Mouse (Mus musculus): ENCODE results near the gene Zfp84.
"Not testable (repeated sequence)": the region's sequence is repeated elsewhere in the genome, so short reads cannot be mapped to it uniquely, and the experiment has no call there.

Gene Zfp84

DNA sequence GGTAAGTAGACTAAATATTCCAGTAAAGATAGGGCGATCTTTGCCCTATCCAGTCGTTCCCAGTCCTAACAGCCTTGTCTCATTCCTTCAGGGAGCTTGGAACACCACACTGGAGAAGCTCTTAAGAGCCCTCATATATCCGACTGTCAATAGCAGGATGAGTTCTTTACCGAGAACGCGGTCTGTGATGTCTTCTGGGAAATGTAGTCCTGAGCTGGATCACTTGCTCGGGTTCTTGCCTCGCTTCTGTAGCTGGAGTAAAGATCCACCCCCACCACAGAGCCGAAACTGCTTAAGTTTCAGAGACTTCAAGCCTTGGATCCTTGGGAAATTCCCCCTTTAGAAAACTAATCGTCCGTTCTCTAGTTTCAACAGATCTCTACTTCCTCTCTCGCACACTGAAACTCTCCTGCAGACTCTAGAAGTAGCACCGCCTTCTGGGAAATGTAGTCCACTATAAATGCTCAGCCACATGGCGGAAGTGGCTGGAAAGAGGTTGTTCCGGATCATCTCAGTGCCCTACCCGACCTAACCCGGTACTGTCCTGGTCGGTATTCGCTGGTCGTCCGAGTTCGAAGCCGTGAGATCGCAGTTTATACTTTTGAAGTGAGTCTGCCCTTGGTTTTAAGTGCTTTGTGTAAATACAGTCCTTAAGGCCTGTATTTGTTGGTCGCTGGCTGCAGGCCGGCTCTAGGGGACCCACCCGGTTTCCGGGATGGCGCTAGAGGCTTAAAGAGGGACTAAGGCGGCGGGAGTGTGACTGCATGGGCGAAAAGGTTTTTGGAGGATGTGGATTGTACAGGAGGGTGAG, at the start of gene Zfp84:
Zfp84 (plus strand) TSS at position 463 of the 811 bp plus-strand sequence.
- DNase-seq = peak; percentile 78 to 87

DNA sequence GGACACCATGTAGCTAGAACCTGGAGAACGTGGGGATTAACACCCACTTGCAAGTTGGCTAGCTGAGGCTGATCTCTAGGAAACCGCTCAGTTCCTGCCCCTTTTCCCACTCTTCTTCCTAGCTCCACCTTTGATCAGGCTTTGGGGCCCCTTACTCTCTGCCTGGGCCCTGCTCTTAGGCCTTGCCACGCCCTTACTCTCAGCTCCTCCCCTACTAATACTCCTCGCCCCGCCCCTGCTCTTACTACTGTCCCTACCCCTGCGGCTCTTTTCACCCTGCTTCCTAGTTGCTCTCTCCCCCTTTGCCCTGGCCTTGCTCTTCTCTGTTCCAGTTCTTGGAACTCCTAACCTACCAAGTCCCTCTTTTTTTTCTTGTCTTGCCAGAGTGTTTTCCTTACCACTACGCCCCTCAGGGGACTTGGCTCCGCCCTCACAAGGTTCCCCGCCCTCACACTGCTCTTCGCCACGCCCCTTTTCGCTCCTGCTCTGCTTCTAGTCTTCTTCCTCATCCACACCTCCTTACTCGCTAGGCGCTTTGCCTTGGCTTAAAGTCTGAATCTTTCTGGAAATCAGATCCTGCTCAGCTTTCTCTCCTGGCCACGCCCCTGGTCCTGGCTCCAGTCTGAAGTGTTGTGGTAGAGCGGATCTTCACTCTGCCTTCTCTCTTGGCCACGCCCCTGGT, 42.8 kb upstream of the Zfp84 start:
- DNase-seq = not testable (repeated sequence)

GRCm38 (mm10) chr7:29726860-29727259, 41.5 kb upstream of the Zfp84 start, which contains the start of gene Catsperg2:
Gene Catsperg2 (minus strand): TSS chr7:29727032.
- DNase-seq = not testable (repeated sequence)

DNA sequence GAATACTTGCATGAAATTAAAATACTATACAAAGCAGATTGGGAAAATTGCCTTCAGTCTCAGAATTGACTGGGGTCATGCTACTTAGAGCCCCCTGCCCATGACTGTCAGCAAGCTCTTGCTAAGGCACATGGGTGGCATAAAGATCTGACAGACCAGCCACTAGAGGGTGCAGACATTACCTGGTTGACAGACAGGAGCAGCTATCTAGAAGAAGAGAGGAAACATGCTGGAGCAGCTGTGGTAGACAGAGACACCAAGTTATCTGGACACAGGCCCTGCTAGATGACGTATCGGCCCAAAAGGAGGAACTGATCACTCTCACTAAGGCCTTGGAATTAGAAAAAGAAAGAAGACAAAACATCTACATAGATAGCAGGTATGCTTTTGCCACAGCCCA, 40.3 kb upstream of the Zfp84 start:
- no peak for DNase-seq

DNA sequence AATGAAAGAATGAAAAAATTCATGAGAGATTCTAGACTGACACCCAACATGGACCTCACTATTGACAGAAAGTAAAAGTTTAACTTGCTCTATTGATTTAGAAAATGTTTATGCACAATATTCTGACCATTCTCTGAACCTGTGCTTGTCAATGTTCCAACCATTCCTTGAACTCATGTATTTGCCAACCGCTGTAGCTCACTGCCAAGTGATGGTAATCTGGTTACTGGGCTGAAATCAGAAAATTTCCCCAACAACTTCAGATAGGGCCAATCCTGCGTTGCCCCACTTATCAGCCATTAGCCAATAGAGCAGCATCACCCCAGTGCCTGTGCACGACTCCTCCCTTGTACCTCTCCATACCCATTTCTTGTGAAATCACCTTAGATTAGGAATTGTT, 26.1 kb upstream of the Zfp84 start:
- no peak for DNase-seq

- DNase-seq = no peak
Measured at GRCm38 (mm10) chr7:29760476-29760875, 7.9 kb upstream of the Zfp84 start.

DNA sequence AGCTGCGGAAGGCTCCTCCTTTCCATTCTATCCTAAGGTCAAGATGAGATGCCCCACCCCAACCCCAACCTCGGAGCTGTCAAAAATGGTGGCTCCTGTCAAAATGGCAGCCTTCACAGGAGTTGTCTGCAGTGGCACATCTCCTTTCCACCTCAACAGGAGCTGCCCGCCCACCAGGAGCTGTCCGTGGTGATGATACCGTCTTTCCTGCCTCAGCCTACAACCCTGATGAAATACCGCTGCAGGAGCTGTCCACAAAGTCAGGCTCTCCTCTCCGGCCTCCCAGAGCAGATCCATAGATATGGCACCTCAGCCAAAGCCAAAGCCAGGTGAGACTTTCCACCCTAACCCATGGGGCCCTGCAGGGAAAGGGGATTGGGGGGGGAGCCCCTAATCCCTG, 3.6 kb upstream of the Zfp84 start:
- no peak for DNase-seq

GRCm38 (mm10) chr7:29767058-29767686, 1.2 kb upstream of the Zfp84 start:
- peak; percentile 82 to 90 for DNase-seq

DNA sequence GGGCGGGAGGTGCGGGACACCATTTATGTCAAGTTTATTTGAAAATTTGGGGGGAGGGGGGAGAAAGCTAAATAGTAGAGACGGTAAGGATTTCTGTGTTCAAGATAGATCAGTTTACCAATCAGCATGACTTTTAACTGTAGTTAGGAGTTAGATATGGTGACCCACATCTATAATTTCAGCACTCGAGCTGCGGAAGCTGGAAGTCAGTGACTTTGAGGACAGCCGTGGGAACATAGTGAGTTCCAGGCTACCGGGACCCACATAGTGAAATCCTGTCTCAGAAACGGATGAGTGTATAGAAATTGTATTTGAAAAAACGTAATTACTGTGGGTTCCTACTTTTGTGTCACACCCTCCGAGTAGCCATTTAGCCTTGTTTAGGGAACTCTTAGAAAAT, 628 bp downstream of the Zfp84 start:
- no peak for DNase-seq

DNA sequence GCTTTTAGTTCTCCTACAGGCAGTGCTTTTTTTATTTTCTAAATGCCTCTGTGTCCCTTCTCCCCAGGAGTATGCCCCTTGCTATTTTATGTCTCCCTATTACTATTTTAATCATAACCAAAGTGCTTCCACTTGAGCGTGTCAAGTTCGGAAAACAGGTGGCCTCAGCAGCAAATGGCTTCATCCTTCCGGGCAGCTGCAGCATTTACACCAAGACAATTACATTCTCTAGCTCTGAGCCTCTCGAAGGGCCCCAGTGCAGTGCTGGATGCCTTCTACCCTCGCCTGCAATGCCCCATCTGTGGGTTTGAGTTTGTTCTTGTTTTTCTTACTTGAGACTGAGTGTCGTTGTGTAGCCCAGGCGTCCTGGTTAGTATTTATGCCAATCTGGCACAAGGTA, 5.2 kb downstream of the Zfp84 start:
- DNase-seq = no peak

DNA sequence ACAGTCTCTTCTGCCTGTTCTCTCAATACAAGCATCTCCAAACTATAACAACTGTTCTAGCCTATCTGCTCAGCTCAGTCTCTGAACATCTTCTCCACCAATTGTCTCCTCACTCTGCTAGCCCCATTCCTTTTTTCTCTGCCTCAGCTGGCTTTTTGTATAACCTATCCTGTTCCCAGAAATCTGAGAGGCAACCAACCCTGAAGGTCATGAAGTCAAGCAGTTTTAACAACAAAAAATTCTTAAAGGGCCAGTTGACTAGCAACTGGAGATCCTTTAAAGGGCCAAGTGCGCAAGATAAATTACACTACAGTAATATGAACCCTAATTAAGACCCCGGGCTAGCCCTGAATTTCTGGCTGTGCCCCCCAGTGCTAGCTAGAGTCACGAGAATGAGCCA, 6.0 kb downstream of the Zfp84 start:
- DNase-seq = no peak

DNA sequence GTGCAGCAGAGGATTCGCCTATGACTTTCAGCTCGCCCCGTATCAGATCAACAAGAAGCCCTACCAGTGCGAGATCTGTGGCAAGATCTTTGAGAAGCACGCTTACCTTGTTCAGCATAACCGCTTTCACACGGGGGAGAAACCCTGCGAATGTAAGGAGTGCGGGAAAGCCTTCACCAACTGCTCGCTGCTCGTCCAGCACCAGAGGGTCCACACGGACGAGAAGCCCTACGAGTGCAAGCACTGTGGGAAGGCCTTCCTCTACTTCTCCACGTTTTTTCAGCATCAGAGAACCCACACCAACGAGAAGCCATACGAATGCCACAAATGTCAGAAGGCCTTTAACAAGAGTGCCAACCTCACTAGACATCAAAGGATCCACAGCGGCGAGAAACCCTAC, 8.2 kb downstream of the Zfp84 start:
- DNase-seq = no peak

DNA sequence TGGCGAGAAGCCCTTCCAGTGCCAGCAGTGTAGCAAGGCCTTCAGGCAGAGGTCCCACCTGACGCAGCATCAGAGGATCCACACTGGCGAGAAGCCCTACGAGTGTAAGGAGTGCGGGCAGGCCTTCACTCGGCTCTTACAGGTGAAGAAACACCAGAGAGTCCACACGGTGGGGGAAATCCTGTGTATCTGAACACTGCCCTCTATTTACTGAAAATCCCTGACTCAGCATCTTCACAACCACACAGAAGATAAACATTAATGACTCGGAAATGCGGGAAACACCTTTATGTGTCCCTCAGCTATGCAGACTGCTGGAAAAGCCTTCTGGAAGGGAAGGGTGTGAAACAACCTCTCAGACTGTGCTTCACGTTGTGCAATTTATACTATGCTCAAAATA, 9.0 kb downstream of the Zfp84 start:
- no peak for DNase-seq

GRCm38 (mm10) chr7:29783871-29784551, 15.7 kb downstream of the Zfp84 start, which contains the start of gene Zfp30:
Gene Zfp30 (plus strand): TSS chr7:29783998.
- peak; percentile 86 to 90 for DNase-seq

- DNase-seq = no peak
Measured at GRCm38 (mm10) chr7:29785023-29785422, 16.7 kb downstream of the Zfp84 start.

DNA sequence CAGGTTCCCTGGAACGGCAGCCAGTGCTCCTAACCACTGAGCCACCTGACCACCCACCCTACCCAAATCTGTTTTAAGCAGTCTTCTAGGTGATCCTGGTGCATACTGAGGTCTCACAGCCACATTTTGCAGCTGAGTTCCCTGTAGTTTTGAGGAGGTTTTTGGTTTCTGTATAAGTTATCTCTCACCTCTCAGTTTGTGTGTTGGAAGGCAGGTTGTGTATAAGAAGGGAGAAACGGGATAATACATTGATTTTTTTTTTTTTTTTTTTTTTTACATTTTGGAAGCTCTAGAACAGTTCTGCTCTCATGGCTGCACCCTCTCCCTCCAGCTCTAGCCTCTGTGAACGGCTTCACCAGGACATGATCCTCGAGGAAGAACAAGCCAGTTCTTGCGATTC, 17.5 kb downstream of the Zfp84 start:
- DNase-seq = no peak

GRCm38 (mm10) chr7:29792906-29793305, 24.6 kb downstream of the Zfp84 start:
- no peak for DNase-seq

DNA sequence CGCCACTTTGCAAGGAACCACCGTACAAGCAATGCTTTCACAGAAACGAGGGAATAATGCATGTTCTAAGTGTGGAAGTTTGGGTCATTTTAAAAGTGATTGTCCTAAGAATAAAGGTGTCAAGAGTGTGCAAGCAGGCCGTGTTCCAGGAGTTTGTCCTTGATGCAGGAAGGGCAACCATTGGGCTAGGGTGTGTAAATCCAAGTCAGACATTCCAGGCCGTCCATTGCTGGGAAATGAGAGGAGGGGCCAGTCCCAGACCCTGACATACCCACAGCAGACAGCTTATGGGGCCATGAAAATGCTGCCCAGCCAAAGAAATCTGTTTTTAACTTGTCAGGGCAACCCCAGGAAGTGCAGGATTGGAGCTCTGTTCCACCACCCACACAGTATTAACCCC, 38.7 kb downstream of the Zfp84 start:
- no peak for DNase-seq

DNA sequence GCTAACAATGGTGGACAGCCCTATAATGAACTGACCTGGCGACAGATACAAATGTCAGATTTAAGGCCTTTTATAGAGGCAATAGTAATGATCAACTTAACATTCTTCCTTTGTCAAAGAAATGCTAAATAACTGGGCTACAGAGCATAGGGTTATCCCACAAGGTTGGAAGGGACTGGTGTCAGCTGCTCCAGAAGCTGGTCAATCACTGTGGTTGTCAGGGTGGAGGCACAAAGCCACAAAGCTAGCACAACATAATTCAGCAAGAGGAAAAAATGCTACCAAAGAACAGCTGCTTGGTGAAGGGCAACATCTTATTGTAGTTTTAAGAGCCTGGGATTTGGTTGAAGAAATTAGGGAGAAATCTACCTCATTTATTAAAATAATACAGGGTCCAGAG, 43.9 kb downstream of the Zfp84 start:
- no peak for DNase-seq

DNA sequence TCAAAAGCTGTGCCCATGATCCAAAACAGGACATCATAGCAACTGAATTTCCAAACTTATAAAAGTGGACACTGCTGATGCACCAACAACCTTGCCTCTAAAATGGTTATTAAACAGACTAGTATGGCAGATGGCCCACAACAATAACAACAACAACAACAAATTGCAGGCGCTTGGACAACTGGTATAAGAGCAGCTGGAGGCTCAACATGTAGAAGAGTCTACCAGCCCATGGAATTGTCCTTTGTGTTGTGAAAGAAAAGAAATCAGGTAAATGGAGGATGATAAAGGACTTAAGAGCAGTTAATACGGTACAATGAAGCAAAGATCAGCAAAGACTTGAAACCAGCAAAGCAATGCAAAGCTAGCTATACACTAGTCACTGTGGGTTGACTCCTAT, 46.0 kb downstream of the Zfp84 start:
- no peak for DNase-seq

- DNase-seq = no peak
Measured at GRCm38 (mm10) chr7:29815061-29815784, 46.9 kb downstream of the Zfp84 start.

- peak; percentile 82 to 85 for DNase-seq
Measured at GRCm38 (mm10) chr7:29815910-29816429, 47.6 kb downstream of the Zfp84 start, which contains the start of gene Zfp790. Gene Zfp790 (plus strand): TSS chr7:29816114.
